Mouse (Mus musculus): Measurements from ENCODE around the gene Elmsan1. TPM values are rescaled to one million over a fixed set of nuclear protein-coding genes. Genes with fewer than 3 reads are reported as not detected.

The Elmsan1 gene
- polyA plus RNA-seq, 1 experiment from 2014 or later, result 7.2 TPM

GRCm38 (mm10) chr12:84176126-84176769 lies 42.4 kb downstream of the Elmsan1 start:
- H3K9me3 ChIP-seq (replicated peaks), result no peaks in the 10 kb centered on the region
- no peaks in the 10 kb centered on the region for H3K27me3 ChIP-seq
- H3K36me3 ChIP-seq, result peaks cover 24% of the 10 kb centered on the region
- peak overlapping the region; percentile 76 for H3K9ac ChIP-seq
- 6% methylated on average over 13 of the region's 13 CpGs for WGBS
- H3K27ac ChIP-seq, result peak overlapping the region; percentile 89
- H3K4me3 ChIP-seq, result peak overlapping the region; percentile 39
- H3K4me2 ChIP-seq (replicated peaks), result peak overlapping the region; percentile 66
- H3K4me1 ChIP-seq, result peaks cover 53% of the 10 kb centered on the region
- no peak; the same call in 1 of the 2 replicates for ATAC-seq (ENCODE audit: low FRiP score)

- Histone ChIP-seq H3K4me2 (replicated peaks) (peak overlapping the region; percentile 66), H3K27me3 (no peaks in the 10 kb centered on the region), H3K9ac (peak overlapping the region; percentile 76), H3K27ac (peak overlapping the region; percentile 89), H3K9me3 (replicated peaks) (no peaks in the 10 kb centered on the region), H3K4me1 (peaks cover 47% of the 10 kb centered on the region), H3K4me3 (peak overlapping the region; percentile 39), H3K36me3 (peaks cover 30% of the 10 kb centered on the region)
- under 1% methylated on average over 20 of the region's 20 CpGs for WGBS
- ATAC-seq (ENCODE audit: low FRiP score), result peak; percentile 70
These were observed 43.0 kb downstream of the Elmsan1 start for GRCm38 (mm10) chr12:84175659-84176061.

DNA sequence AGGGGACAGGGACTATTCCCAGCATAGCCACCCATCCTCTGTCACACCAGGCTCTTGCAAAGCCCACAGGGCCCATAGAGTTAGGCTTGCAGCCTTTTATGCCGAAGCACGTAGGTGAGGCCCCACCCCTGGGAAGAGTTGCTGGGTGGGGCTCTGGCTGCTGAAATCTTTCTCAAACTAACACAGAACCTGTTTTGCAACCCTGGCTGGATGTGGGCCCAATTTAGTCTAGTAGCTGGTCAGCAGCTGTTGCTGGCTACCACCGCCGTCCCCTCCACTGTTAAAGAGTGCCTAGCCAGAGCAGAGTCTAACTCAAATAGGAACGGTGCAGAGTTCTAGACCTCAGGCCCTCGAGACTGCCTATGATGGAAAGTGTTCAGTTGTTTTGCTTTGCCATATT lies 43.8 kb downstream of the Elmsan1 start:
- WGBS, result 84% methylated on average over 6 of the region's 6 CpGs
- no peak overlapping the region; the same call in 1 of the 2 replicates for H3K4me2 ChIP-seq (replicated peaks)

DNA sequence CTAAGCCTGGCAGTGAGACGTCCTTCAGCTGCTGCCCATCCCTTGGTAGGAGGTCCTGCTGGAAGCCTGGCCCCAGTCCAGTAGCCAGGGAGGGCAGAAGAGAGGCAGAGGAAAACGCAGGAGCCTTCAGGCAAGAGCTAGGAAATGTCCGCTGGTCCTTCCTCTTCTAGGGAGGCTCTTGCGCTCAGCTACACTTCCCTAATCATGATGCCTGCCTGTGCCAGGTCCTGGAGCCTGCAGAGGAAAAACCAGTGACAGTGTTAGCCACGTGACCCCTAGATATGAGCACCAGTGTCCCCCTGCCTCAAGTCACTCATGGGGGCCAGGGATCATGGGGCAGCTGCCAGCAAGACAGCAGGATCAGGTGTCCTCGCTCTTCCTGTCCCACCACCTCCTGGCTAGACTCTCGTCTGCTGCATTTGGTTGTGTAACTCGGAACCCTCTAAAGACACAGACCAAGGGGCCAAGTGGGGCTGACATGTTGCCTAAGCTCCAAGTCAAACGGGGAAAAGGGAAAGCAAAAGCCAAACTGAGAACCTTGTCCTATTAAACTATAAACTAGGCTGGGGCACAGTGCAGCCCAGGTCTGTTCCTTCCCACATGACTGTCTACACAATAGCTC lies 44.4 kb downstream of the Elmsan1 start:
- Histone ChIP-seq H3K27me3 (no peaks in the 10 kb centered on the region), H3K36me3 (peaks cover 30% of the 10 kb centered on the region), H3K9ac (no peak overlapping the region), H3K4me2 (replicated peaks) (no peak overlapping the region), H3K4me3 (no peak overlapping the region), H3K27ac (peak overlapping the region; percentile 89; the same call in 1 of the 2 replicates), H3K4me1 (peaks cover 38% of the 10 kb centered on the region), H3K9me3 (replicated peaks) (no peaks in the 10 kb centered on the region)
- 79% methylated on average over 9 of the region's 9 CpGs for WGBS
- ATAC-seq (ENCODE audit: low FRiP score), result no peak

More for the DNA sequence above, 43.8 kb downstream of the Elmsan1 start:
- Histone ChIP-seq H3K9ac (no peak overlapping the region), H3K27ac (peak overlapping the region; percentile 89), H3K4me1 (peaks cover 39% of the 10 kb centered on the region), H3K9me3 (replicated peaks) (no peaks in the 10 kb centered on the region), H3K36me3 (peaks cover 30% of the 10 kb centered on the region), H3K27me3 (no peaks in the 10 kb centered on the region), H3K4me3 (no peak overlapping the region)
- ATAC-seq (ENCODE audit: low FRiP score), result no peak

DNA sequence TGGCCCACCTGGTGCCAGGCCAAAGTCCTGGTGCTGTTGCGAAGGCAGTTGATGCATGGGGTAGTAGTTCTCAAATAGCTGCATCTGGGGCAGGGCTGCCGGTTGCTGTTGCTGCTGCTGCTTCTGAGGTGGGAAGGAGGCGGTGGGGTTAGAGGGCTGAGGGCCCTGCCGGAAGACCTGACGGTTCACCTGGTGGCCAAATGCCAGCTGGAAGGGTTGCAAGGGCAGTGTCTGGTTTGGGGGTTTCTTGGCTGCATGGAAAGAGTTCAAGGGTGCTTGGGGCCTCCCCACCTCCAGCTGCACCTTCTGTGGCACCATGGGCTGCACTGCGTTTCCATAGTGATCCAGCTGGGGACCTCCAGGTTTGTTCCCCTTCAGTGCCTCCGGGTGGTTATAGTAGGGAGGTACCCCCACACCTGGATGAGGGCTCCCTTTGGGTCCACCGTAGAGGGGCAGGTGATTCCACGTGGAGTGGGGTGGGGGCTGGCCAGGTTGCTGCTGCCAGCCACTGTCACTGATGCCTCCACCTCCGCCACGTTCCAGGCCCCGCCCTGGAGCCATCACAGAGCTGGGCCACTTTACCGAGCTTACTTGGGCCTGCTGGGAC lies 45.3 kb downstream of the Elmsan1 start:
- 94% methylated on average over 13 of the region's 13 CpGs for WGBS
- Histone ChIP-seq H3K4me1 (peaks cover 34% of the 10 kb centered on the region), H3K27ac (no peak overlapping the region), H3K9me3 (replicated peaks) (no peaks in the 10 kb centered on the region), H3K4me2 (replicated peaks) (no peak overlapping the region), H3K9ac (no peak overlapping the region), H3K36me3 (peaks cover 30% of the 10 kb centered on the region), H3K4me3 (no peak overlapping the region), H3K27me3 (no peaks in the 10 kb centered on the region)
- no peak for ATAC-seq (ENCODE audit: low FRiP score)

GRCm38 (mm10) chr12:84172862-84173261 lies 45.8 kb downstream of the Elmsan1 start:
- no peak for ATAC-seq (ENCODE audit: low FRiP score)
- Histone ChIP-seq H3K4me3 (no peak overlapping the region), H3K4me2 (replicated peaks) (no peak overlapping the region), H3K4me1 (peaks cover 29% of the 10 kb centered on the region), H3K36me3 (peaks cover 30% of the 10 kb centered on the region), H3K9me3 (replicated peaks) (no peaks in the 10 kb centered on the region), H3K27me3 (no peaks in the 10 kb centered on the region), H3K27ac (no peak overlapping the region), H3K9ac (no peak overlapping the region)
- WGBS, result 92% methylated on average over 17 of the region's 17 CpGs

DNA sequence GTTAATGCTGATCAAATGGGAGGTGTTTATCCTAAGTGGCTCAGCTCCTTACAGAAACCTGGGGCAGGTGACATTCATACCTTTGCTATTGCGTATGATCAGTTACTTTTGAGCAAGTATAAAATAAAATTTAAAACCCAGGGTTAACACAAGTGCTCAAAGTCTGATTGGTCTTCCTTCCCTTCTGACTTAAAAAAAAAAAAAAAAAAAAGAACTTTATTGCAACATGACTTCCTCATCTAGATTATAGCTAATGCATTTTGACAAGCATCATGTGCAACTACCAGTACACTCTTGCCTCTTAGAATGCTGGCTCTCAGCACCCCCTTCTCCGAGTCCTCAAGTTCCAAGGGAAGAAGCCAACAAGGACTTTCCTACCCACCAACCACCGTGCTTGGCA lies 46.5 kb downstream of the Elmsan1 start:
- WGBS, result 96% methylated on average over 3 of the region's 3 CpGs
- no peak overlapping the region for H3K4me2 ChIP-seq (replicated peaks)

GRCm38 (mm10) chr12:84170610-84171009 lies 48.1 kb downstream of the Elmsan1 start:
- Histone ChIP-seq H3K9ac (no peak overlapping the region), H3K36me3 (peaks cover 34% of the 10 kb centered on the region), H3K27ac (no peak overlapping the region), H3K4me1 (peaks cover 6% of the 10 kb centered on the region), H3K4me2 (replicated peaks) (no peak overlapping the region), H3K9me3 (replicated peaks) (no peaks in the 10 kb centered on the region), H3K27me3 (no peaks in the 10 kb centered on the region), H3K4me3 (no peak overlapping the region)
- 92% methylated on average over 10 of the region's 10 CpGs for WGBS
- ATAC-seq (ENCODE audit: low FRiP score), result no peak

More for the DNA sequence above, 46.5 kb downstream of the Elmsan1 start:
- Histone ChIP-seq H3K36me3 (peaks cover 30% of the 10 kb centered on the region), H3K9ac (no peak overlapping the region), H3K4me3 (no peak overlapping the region), H3K4me1 (peaks cover 22% of the 10 kb centered on the region), H3K27me3 (no peaks in the 10 kb centered on the region), H3K27ac (no peak overlapping the region), H3K9me3 (replicated peaks) (no peaks in the 10 kb centered on the region)
- no peak for ATAC-seq (ENCODE audit: low FRiP score)

GRCm38 (mm10) chr12:84165631-84166373 lies 52.9 kb downstream of the Elmsan1 start:
- peaks cover 10% of the 10 kb centered on the region for H3K36me3 ChIP-seq
- H3K9me3 ChIP-seq (replicated peaks), result no peaks in the 10 kb centered on the region
- no peak for ATAC-seq (ENCODE audit: low FRiP score)

DNA sequence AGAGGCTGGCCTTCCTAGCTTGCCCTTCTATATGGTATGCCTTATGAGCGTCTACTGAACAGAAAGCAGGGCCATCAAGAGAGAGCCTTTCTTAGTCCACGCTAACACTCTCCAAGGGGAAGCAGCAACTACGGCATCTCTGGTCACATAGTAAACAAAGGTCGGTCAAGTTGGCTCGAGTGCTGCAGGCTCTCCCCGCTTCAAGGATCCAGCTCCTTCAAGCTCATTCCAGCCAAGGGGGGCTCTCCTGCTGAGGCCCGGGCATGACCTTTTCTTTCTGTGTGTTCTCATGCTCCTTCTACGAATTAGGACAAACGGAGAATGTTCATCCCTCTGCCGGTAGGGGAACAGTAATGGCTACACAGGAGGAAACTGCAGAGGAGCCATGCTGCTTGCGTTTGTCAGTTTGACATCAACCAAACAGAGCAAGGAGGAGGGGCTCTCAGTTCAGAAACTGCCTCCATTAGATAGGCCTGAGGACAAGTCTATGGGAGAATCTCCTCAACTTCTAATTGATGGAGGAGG lies 55.0 kb downstream of the Elmsan1 start:
- Histone ChIP-seq H3K4me3 (no peak overlapping the region), H3K4me1 (no peaks in the 10 kb centered on the region; the same call in 1 of the 2 replicates), H3K9me3 (replicated peaks) (no peaks in the 10 kb centered on the region), H3K9ac (no peak overlapping the region), H3K4me2 (replicated peaks) (no peak overlapping the region), H3K27me3 (no peaks in the 10 kb centered on the region), H3K36me3 (peaks cover 28% of the 10 kb centered on the region), H3K27ac (no peak overlapping the region)
- no peak for ATAC-seq (ENCODE audit: low FRiP score)
- WGBS, result 72% methylated on average over 11 of the region's 11 CpGs

More at GRCm38 (mm10) chr12:84165631-84166373, 52.9 kb downstream of the Elmsan1 start:
- WGBS, result 66% methylated on average over 8 of the region's 8 CpGs
- no peak overlapping the region for H3K27ac ChIP-seq
- H3K4me2 ChIP-seq (replicated peaks), result no peak overlapping the region
- H3K27me3 ChIP-seq, result no peaks in the 10 kb centered on the region
- no peak overlapping the region for H3K4me3 ChIP-seq
- H3K4me1 ChIP-seq, result no peaks in the 10 kb centered on the region; the same call in 1 of the 2 replicates
- H3K9ac ChIP-seq, result no peak overlapping the region

DNA sequence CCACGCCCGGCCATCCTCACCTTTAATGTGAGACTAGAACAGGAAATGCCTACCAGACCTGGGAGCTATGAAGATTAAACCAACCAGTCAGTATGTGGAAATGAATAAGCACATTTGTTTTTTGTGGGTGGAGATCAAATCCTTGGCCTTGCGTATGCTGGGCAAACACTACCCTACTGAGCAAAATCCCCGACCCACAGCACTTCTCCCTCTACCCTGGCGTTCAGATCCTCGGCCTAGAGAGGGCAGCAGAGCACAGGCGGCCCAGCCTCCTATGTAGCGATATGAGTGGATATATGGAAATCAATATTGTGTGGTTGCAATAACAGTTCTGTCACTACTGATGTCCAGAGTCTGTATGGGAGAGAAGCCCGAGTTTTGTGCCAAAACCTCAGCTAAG lies 55.5 kb downstream of the Elmsan1 start:
- no peak for ATAC-seq (ENCODE audit: low FRiP score)
- H3K36me3 ChIP-seq, result peaks cover 33% of the 10 kb centered on the region
- H3K4me1 ChIP-seq, result no peaks in the 10 kb centered on the region; the same call in 1 of the 2 replicates
- H3K9ac ChIP-seq, result no peak overlapping the region
- H3K27ac ChIP-seq, result no peak overlapping the region
- H3K9me3 ChIP-seq (replicated peaks), result no peaks in the 10 kb centered on the region
- H3K4me3 ChIP-seq, result no peak overlapping the region
- WGBS, result 89% methylated on average over 9 of the region's 9 CpGs
- no peaks in the 10 kb centered on the region for H3K27me3 ChIP-seq
- no peak overlapping the region for H3K4me2 ChIP-seq (replicated peaks)
